Mouse (Mus musculus): ENCODE results near the gene Hist1h2ak.
"Not testable (repeated sequence)": the region's sequence is repeated elsewhere in the genome, so short reads cannot be mapped to it uniquely, and the experiment has no call there.

DNA sequence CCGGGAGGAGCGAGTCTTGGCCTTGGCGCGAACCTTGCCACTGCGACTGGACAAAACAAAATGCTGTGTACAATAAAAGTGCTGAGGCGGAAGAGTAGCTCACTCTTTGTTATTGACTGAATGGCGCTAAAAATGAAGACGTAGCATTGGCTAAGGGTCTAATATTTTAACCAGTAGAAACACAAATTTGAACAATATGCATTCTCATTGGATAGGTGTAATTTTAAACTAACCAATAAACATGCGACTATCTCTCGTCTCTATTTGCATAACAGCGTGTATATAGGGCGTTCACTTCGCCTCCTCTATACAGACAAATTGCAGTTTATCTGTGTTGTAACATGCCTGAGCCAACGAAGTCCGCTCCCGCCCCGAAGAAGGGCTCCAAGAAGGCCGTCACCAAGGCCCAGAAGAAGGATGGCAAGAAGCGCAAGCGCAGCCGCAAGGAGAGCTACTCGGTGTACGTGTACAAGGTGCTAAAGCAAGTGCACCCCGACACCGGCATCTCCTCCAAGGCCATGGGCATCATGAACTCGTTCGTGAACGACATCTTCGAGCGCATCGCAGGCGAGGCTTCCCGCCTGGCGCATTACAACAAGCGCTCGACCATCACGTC lies 31.8 kb downstream of the Hist1h2ak start, which contains the start of gene Hist1h2bm:
- not testable (repeated sequence) for TF ChIP-seq USF2 (conservative IDR thresholded peaks at IDR 0.05; ENCODE audit: low read depth, low read length)
- peak; percentile 99; the same call in 1 of the 2 replicates for TF ChIP-seq POLR2AphosphoS2 (IDR thresholded peaks at IDR 0.05; ENCODE audit: low read depth, low read length)
- peak; percentile 92 for TF ChIP-seq POLR2A (IDR thresholded peaks at IDR 0.05; ENCODE audit: low read depth, low read length)
- peak; percentile 69; the same call in 1 of the 2 replicates for TF ChIP-seq MAFK (IDR thresholded peaks at IDR 0.05; ENCODE audit: insufficient replicate concordance, low read length)
- TF ChIP-seq TCF12 (IDR thresholded peaks at IDR 0.05; ENCODE audit: low read depth, low read length), result peak; percentile 82

Data from CH12.LX (cell line).